Mouse (Mus musculus): ENCODE measurements around the gene Gprin1. TPM values are rescaled to one million over a fixed set of nuclear protein-coding genes. Genes with fewer than 3 reads are reported as not detected.

Gene Gprin1
- total and polyA plus RNA-seq, 3 experiments = not detected

DNA sequence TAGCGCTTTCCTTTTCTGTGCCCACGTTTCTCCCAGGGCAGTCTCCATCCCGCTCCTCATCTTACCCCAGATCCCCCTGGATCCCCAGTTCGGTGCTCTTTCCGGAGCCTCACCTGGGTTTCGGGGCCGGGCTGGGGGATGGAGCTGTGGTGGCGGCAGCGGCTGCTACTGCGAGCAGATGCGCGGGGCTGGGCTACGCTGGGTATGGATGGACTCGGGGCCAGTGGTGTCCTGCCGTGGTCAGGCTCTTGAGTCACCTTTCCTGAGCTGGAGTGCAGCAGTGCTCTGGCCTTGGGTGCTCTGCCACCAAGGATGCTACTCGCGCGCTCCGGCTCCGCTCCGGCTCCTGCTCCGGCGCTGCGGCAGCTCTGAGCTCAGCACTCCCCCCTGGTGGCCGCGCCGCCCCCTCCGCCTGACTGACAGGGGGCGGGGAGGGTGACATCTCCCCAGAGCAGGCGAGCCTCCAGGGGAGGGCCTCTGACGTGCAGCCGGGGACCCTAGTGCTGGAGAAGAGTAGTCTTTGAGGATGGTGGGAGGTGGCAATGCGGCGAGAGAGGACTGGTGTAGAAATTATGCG lies 16.6 kb upstream of the Gprin1 start, which contains the start of gene Sncb:
Gene Sncb, minus strand, starts transcription at position 404 of the 577 bp plus-strand sequence.
- no peak within 1 kb of the TSS for H3K4me3 ChIP-seq (ENCODE audit: control insufficient read depth in 1 of 2, insufficient read depth in 1 of 2, low read depth in 2 of 2, low read length in 2 of 2)
- H3K36me3 ChIP-seq (ENCODE audit: control insufficient read depth in 1 of 2, insufficient read depth in 2 of 2, low read length in 2 of 2) = no peaks in the 10 kb centered on the region
- no peak for DNase-seq (ENCODE audit: low read depth, low spot score)
- H3K79me2 ChIP-seq (ENCODE audit: control insufficient read depth, insufficient read depth, low read length, poor library complexity) = no peaks in the 10 kb centered on the region
- H3K4me1 ChIP-seq (ENCODE audit: control insufficient read depth in 1 of 2, insufficient read depth in 2 of 2, low read length in 2 of 2) = no peaks in the 10 kb centered on the region
- TF ChIP-seq ZC3H11A (IDR thresholded peaks at IDR 0.05; ENCODE audit: low read depth, low read length) (no peak), MXI1 (IDR thresholded peaks at IDR 0.05; ENCODE audit: low read depth, low read length) (no peak), CHD1 (IDR thresholded peaks at IDR 0.05; ENCODE audit: low read depth, low read length) (no peak), MYB (IDR thresholded peaks at IDR 0.05; ENCODE audit: low read depth, low read length) (no peak), SIN3A (IDR thresholded peaks at IDR 0.05; ENCODE audit: low read length) (no peak), MYC (IDR thresholded peaks at IDR 0.05; ENCODE audit: low read depth, low read length) (no peak), MAZ (IDR thresholded peaks at IDR 0.05; ENCODE audit: low read depth, low read length) (no peak), ZMIZ1 (IDR thresholded peaks at IDR 0.05; ENCODE audit: low read depth, low read length) (no peak)
- H3K27me3 ChIP-seq (ENCODE audit: control insufficient read depth in 1 of 2, insufficient read depth in 2 of 2, low read length in 2 of 2) = no peaks in the 10 kb centered on the region
- H3K9ac ChIP-seq (ENCODE audit: control insufficient read depth, low read depth, low read length, poor library complexity, severe bottlenecking) = no peak within 1 kb of the TSS
- H3K9me3 ChIP-seq (replicated peaks; ENCODE audit: insufficient read depth, low read length) = no peaks in the 10 kb centered on the region
- H3K27ac ChIP-seq (ENCODE audit: control insufficient read depth, low read depth, low read length) = no peak within 1 kb of the TSS

DNA sequence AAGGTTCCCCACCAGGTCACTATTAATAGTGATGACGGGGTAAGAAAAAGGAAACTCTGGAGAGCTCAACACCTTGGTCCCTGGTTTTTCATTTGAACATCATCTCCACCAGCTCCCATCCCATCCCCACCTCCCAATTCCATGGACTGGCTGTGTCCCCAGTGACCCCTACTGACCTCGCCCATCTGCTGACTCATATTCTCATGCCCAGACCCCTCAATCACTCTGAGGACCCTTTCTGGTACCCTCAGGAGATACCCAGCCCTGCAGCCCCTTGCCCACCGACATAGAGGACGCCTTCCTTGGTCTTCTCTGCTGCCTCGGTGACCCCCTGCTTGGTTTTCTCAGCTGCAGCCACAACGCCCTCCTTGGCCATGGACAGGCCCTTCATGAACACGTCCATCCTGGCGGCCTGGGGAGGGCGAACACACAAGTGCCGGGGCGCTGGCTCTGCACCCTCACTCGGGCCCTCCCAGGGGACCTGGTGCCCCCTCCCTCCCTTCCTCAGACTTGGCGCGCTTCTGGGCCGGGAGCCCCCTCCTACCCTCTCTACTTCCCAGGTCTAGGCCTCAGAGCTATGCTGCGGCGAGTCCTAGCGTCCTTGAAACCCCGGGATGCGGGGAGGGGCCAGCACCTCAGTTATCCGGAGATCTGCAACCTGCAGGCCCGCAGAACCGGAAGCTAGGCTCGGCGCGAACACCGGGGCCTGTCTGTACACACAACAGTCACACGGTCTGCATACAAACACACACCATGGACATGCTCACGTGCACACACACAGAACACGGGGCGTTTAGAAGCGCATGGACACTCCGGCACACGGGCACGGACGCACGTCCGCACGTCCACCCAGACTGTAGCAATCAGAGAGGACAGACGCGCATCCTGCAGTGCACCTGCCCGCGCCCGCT lies 15.9 kb upstream of the Gprin1 start:
- no peak overlapping the region for H3K4me3 ChIP-seq (ENCODE audit: control insufficient read depth in 1 of 2, insufficient read depth in 1 of 2, low read depth in 2 of 2, low read length in 2 of 2)
- no peaks in the 10 kb centered on the region for H3K27me3 ChIP-seq (ENCODE audit: control insufficient read depth in 1 of 2, insufficient read depth in 2 of 2, low read length in 2 of 2)
- no peak for DNase-seq (ENCODE audit: low read depth, low spot score)

DNA sequence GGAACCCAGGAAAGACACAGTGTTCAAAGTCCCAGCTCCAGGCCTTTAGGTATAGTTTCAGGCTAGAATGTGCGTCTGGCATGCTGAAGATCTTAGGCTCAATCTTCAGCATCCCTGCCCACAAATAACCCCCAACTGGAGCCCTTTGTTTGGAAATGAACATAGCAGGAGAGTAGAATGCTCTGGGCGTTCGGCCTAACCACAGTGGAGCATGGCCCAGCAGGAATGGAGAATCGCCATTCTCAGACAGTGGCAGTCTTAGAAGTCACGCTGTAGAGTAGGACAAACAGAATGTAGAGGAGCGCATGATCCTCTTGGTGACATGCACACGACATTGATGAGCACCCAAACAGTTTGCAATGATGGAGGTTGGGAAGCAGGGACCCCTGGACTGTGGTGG lies 11.2 kb upstream of the Gprin1 start:
- Histone ChIP-seq H3K79me2 (ENCODE audit: control insufficient read depth, insufficient read depth, low read length, poor library complexity) (no peaks in the 10 kb centered on the region), H3K9ac (ENCODE audit: control insufficient read depth, low read depth, low read length, poor library complexity, severe bottlenecking) (no peak overlapping the region), H3K36me3 (ENCODE audit: control insufficient read depth in 1 of 2, insufficient read depth in 2 of 2, low read length in 2 of 2) (no peaks in the 10 kb centered on the region), H3K27ac (ENCODE audit: control insufficient read depth, low read depth, low read length) (no peak overlapping the region), H3K27me3 (ENCODE audit: control insufficient read depth in 1 of 2, insufficient read depth in 2 of 2, low read length in 2 of 2) (no peaks in the 10 kb centered on the region), H3K4me3 (ENCODE audit: control insufficient read depth in 1 of 2, insufficient read depth in 1 of 2, low read depth in 2 of 2, low read length in 2 of 2) (no peak overlapping the region), H3K4me1 (ENCODE audit: control insufficient read depth in 1 of 2, insufficient read depth in 2 of 2, low read length in 2 of 2) (no peaks in the 10 kb centered on the region), H3K9me3 (replicated peaks; ENCODE audit: insufficient read depth, low read length) (no peaks in the 10 kb centered on the region)
- TF ChIP-seq CHD1 (IDR thresholded peaks at IDR 0.05; ENCODE audit: low read depth, low read length) (no peak), RAD21 (IDR thresholded peaks at IDR 0.05; ENCODE audit: low read depth, low read length) (no peak), BHLHE40 (IDR thresholded peaks at IDR 0.05; ENCODE audit: borderline replicate concordance, low read depth, low read length) (no peak), NRF1 (IDR thresholded peaks at IDR 0.05; ENCODE audit: insufficient read depth, low read depth, low read length, poor library complexity, severe bottlenecking) (no peak), MYB (IDR thresholded peaks at IDR 0.05; ENCODE audit: low read depth, low read length) (no peak)
- no peak for DNase-seq (ENCODE audit: low read depth, low spot score)

More for the DNA sequence above, 15.9 kb upstream of the Gprin1 start:
- Histone ChIP-seq H3K79me2 (ENCODE audit: control insufficient read depth, insufficient read depth, low read length, poor library complexity) (no peaks in the 10 kb centered on the region), H3K27ac (ENCODE audit: control insufficient read depth, low read depth, low read length) (no peak overlapping the region), H3K9ac (ENCODE audit: control insufficient read depth, low read depth, low read length, poor library complexity, severe bottlenecking) (no peak overlapping the region), H3K9me3 (replicated peaks; ENCODE audit: insufficient read depth, low read length) (no peaks in the 10 kb centered on the region), H3K4me1 (ENCODE audit: control insufficient read depth in 1 of 2, insufficient read depth in 2 of 2, low read length in 2 of 2) (no peaks in the 10 kb centered on the region), H3K36me3 (ENCODE audit: control insufficient read depth in 1 of 2, insufficient read depth in 2 of 2, low read length in 2 of 2) (no peaks in the 10 kb centered on the region)
- no peak for TF ChIP-seq TAL1 (IDR thresholded peaks at IDR 0.05; ENCODE audit: low read length)
- no peak for TF ChIP-seq MXI1 (IDR thresholded peaks at IDR 0.05; ENCODE audit: low read depth, low read length)
- no peak for TF ChIP-seq JUND (IDR thresholded peaks at IDR 0.05; ENCODE audit: low read depth, low read length)
- TF ChIP-seq UBTF (IDR thresholded peaks at IDR 0.05; ENCODE audit: borderline replicate concordance, insufficient read depth, low read depth, low read length) = no peak
- no peak for TF ChIP-seq RCOR1 (IDR thresholded peaks at IDR 0.05; ENCODE audit: low read depth, low read length)
- no peak for TF ChIP-seq POLR2A (IDR thresholded peaks at IDR 0.05; ENCODE audit: control insufficient read depth in 1 of 2, insufficient read depth in 1 of 2, low read depth in 1 of 2, low read length in 2 of 2, poor library complexity in 1 of 2)
- TF ChIP-seq CTCF (IDR thresholded peaks at IDR 0.05 in 2 of 3, conservative IDR thresholded peaks at IDR 0.05 in 1 of 3; ENCODE audit: control insufficient read depth in 1 of 3, insufficient read depth in 1 of 3, low read depth in 2 of 3, low read length in 3 of 3, poor library complexity in 1 of 3, severe bottlenecking in 1 of 3) = no peak
- TF ChIP-seq TBP (IDR thresholded peaks at IDR 0.05; ENCODE audit: low read depth, low read length) = no peak
